Mouse (Mus musculus) ZHBTc4 (cell line): Measurements from ENCODE around the gene Nlgn3.
A peak's percentile ranks its signal among the peaks of the same experiment; 100 is the strongest.
"Not testable (repeated sequence)": the region's sequence is repeated elsewhere in the genome, so short reads cannot be mapped to it uniquely, and the experiment has no call there.

ENCODE experiments used
- DNase-seq: peaks from one replicate; pipeline ENCODE4 v3.0.0-alpha.2; 2011; ENCODE audit warnings: low read depth, low spot score

Gene Nlgn3

DNA sequence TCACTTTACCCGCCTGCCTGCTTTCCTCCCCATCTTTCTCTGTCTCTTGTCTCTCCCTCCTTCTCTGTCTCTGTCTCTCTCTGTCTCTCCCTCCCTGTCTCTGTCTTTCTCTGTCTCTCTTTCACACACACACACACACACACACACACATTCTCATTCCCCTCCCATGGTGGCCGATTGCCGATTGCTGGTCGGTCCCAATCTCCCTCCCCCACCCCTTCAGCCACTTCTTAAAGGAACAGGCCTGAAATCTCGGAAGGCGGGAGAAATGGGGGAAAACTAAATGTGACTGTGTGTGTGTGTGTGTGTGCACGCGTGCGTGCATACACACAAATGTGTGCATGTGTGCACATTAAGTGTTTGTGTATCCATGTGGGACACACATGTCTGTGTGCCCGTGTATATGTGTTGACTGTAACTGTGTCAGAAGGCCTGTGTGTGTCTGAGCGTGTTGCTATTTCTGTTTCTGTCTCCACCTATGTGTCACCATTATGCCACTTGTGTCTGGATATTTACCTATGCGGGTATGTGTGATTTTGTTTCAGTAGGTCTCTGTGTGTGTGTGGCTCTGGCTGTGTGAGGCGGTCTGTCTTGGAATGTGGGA, 1.6 kb downstream of the Nlgn3 start:
- DNase-seq = peak; percentile 26

- DNase-seq = no peak
These were observed 2.7 kb downstream of the Nlgn3 start for GRCm38 (mm10) chrX:101301654-101302053.

- DNase-seq = no peak
These were observed 5.7 kb downstream of the Nlgn3 start for GRCm38 (mm10) chrX:101304646-101305045.

GRCm38 (mm10) chrX:101309299-101309698, 10.3 kb downstream of the Nlgn3 start:
- no peak for DNase-seq

DNA sequence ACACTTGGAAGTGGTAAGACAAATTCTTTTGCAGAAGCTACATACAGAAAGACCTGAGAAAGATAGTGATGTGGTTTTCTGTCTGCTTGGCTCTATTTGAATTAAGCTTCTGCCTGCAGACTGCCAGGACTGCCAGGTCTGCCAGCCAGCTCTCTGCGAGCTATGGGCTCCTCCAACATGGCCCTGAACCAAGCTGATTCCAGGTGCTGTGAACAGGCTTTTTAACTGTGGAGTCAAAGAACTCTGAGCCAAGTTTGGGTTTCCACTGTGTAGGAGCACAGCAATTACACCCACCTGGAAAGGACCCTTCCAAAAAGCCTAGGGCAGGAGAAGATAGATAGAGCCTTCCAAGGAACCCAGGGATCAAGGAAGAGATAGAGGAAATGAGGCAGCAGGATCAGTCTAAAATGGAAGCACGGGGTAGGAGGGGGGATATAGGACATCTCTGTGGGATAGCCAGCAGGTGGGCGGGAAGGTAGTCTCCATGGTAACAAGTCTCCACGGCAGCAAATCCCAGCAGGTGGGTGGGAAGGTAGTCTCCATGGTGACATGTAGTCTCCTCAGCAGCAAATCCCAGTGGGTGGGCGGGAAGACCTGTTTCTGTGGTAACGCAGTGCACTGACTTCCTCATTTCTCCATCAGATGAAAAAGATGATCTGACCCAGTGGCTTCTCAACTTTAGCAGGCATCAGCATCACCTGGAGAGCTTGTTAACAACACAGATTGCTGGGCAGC, 14.8 kb downstream of the Nlgn3 start:
- DNase-seq = peak; percentile 26

DNA sequence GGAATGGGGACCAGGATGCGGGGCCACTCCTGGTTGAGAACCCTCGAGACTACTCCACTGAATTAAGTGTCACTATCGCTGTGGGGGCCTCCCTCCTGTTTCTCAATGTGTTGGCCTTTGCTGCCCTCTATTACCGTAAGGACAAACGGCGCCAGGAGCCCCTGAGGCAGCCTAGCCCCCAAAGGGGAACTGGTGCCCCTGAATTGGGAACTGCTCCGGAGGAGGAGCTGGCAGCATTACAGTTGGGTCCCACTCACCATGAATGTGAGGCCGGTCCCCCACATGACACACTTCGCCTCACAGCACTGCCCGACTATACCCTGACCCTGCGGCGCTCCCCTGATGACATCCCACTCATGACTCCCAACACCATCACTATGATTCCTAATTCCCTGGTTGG, 20.8 kb downstream of the Nlgn3 start:
- DNase-seq = no peak

DNA sequence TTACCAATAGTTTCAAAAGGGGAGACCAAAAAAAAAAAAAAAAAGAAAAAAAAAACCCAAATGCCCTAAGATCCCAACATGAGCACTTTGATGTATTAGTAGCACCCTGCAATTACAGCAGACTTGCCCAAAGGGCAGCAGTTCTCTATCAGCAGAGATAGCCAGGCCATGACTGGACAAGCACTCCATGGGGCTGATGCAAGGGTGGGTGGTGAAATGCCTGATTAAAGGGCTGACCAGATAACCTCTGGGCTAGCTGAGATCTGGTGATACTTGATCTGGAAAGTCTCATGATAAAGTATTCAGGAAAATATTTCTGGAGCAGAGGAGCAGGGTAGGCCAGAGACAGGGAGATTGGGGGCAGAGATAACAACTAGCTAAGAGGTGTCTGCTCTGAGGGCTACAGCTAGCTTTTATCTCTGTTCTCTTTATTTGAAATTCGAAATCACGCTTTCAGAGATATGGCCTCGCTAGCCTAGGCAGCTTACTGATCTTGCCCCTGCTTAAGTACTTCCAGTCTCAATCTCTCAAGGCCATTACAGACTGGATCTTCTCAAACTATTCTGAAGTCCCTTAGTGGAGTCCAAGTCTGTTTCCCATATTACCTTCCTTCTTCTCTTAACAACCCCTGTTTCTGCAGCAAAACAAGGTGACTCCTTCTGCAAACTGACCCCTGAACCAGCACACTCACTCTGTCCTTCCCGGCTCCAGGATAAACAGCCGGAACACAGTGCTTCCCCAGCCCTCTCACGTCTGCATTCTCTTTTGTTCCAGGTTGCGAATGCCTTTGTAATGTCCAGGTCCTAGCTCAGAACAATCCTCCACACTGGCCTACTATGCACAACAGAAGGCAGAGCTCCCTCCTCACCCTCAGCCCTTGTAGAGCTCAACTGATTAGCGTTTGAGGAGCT, 27.3 kb downstream of the Nlgn3 start:
- peak; percentile 15 for DNase-seq

DNA sequence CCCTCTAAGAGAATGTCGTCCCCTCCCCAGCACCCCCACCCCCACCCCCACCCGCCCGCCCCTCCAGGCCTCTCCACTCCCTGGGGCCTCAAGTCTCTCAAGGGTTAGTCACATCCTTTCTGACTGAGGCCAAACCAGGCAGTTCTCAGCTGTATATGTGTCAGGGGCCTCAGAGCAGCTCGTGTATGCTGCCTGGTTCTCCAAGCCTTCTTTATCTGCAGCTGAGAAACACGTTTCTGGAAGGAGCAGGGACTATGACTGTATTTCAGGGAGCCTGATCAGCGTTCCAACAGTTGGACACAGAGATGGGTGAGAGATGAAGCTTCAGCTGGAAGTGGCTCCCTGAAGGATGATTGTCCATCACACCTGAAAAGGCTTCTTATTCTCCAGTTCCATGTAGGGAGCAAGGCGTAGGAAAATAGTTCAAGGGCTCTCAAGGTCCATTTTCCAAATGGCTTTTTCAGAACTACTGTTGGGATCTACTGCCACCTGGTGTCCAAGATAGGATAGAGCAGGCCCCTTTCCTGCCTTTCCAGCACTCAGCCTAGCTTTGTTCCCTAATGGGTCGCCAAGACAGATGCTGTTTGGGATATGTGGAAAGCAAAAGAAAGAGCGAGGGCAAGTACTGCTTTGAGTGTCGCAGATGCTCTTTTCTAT, 30.5 kb downstream of the Nlgn3 start:
- peak; percentile 74 for DNase-seq

GRCm38 (mm10) chrX:101332031-101332374, 33.0 kb downstream of the Nlgn3 start:
- DNase-seq = no peak

DNA sequence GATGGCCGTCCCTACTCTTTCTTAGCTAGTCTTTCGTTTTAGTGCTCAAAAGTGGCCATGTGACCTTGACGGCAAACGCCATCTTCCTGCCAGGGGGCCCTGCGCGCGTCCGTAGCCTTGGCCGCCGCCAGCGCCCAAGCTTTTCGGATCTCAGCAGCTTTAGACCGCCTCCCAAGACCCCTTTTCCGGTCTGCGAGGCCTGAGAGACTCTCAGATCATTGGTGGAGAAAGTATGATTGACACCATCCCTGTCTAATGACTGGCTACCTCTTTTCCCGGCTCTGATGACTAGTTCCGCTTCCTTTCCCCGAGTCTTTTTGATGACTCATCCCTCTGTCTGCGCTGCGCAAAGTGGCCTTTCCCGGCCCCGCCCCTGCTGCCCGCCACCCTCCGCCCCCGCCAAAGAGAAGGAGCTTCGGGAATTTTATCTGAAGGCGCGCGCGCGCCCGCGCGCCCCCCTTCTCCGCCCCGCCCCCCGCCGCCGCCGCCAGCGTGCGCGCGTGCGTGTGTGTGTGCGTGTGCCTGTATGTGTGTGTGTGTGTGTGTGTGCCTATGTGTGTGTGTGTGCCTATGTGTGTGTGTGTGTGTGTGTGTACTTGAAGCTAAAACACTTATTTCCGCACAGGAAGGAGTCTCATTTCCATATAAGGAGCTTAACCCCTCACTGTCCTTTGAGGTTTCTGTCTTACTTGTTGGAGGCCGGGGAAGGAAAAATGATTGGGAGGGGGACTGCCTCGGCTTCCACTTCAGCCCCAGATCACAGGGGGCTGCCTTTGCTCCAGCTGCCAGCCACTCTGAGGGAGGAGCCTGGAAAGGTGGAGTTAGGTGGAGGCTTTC, 33.6 kb downstream of the Nlgn3 start:
- DNase-seq = peak; percentile 96

- DNase-seq = peak; percentile 71
These were observed 35.6 kb downstream of the Nlgn3 start for GRCm38 (mm10) chrX:101334606-101335005.

DNA sequence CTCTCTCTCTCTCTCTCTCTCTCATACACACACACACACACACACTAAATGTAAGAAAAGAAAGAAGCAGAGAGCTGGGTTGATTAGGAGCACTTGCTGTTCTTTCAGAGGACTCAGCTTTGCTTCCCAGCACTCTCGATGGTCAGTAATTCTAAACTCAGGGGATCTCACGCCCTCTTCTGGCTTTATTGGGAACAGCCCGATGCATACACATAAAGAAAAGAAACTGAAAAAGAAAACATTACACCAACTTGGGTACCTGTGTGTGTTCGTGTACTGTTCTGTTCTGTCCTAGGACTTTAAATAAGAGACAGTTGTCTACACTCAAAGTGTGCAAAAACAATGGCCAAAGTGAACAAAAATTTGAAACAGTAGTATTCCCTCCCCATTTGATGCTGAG, 39.7 kb downstream of the Nlgn3 start:
- DNase-seq = peak; percentile 37

DNA sequence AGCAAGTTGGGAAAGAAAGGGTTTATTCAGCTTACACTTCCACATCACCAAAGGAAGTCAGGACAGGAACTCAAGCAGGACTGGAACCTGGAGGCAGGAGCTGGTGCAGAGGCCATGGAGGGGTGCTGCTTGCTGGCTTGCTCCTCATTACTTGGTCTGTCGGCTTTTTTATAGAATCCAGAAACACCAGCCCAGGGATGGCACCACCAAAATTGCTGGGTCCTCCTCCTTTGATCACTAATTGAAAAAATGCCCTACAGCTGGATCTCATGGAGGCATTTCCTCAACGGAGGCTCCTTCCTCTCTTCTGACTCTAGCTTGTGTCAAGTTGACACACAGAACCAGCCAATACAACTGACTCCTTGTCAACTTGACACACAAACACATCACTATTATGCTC, 43.9 kb downstream of the Nlgn3 start:
- not testable (repeated sequence) for DNase-seq

DNA sequence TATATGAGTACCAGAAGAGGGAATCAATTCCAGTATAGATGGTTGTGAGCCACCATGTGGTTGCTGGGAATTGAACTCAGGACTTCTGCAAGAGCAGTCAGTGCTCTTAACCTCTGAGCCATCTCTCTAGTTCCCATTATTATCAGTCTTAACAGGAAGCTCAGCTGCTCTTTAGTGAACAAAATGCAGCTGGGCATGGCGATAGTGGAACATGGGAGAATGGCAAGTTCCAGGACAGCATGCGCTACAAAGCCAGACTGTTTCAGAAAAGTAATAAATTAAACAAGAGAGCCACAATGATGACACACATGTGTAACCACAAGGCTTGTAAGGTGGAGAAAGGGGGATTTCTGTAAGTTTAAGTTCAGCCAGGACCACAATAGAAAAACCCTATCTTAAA, 46.5 kb downstream of the Nlgn3 start:
- DNase-seq = no peak

DNA sequence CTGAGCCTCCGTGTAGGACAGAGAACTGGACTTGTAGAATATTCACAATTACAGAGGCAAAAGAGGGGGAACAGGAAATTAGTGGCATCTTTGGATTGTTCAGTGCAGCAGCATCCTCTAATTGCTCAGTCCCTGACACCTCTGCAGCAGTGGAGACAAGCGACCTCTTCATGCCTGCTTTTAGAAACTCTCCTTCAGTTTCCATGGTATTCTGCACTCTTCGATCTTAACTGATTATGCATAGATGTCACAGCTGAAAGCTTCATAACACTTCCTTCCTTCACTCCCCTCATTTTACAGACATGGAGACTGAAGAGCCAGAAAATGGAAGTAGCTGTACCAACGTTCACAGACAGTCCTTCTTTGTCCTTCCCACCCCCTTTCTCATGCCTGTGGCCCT, 47.5 kb downstream of the Nlgn3 start:
- DNase-seq = no peak

- DNase-seq = no peak
These were observed 52.2 kb downstream of the Nlgn3 start for GRCm38 (mm10) chrX:101351188-101351587.

- peak; percentile 62 for DNase-seq
These were observed 59.9 kb downstream of the Nlgn3 start for GRCm38 (mm10) chrX:101358902-101359301.

- DNase-seq = no peak
These were observed 70.0 kb downstream of the Nlgn3 start for GRCm38 (mm10) chrX:101369001-101369400.

- no peak for DNase-seq
These were observed 71.6 kb downstream of the Nlgn3 start for GRCm38 (mm10) chrX:101370573-101370972.

GRCm38 (mm10) chrX:101372946-101373345, 74.0 kb downstream of the Nlgn3 start:
- no peak for DNase-seq
